Mouse (Mus musculus) liver, postnatal 0 days (tissue): ENCODE measurements around the gene Btnl10. TPM values are rescaled to one million over a fixed set of nuclear protein-coding genes. Genes with fewer than 3 reads are reported as not detected.

ENCODE experiments used
- ATAC-seq: fragments of 200-750 bp; cut with Nextera tagmentation; 2 replicates; pipeline ENCODE4 v1.8.0; 2017; ENCODE audit warnings: mild to moderate bottlenecking, moderate library complexity
- DNase-seq: peaks from one replicate; pipeline ENCODE4 v3.0.0-alpha.2; 2016
- H3K27ac ChIP-seq: fragments of 300-500 bp; sonication (generic); 2 replicates; pipeline ENCODE4 v1.5.1; 2014; ENCODE audit warnings: antibody characterized with exemption, moderate library complexity, mild to moderate bottlenecking, low read depth
- H3K27me3 ChIP-seq: fragments of 300-500 bp; sonication (generic); 2 replicates; pipeline ENCODE4 v1.6.1; 2014; ENCODE audit warnings: low read length, control low read depth, mixed read lengths; ENCODE audit not compliant: insufficient read depth
- H3K36me3 ChIP-seq: fragments of 300-500 bp; sonication (generic); replicated peaks from 2 replicates; pipeline ENCODE4 v1.6.1; 2014; ENCODE audit warnings: mild to moderate bottlenecking, control low read depth, low read length, moderate library complexity, mixed read lengths; ENCODE audit not compliant: insufficient read depth
- H3K4me1 ChIP-seq: fragments of 300-500 bp; sonication (generic); 2 replicates; pipeline ENCODE4 v1.6.1; 2014; ENCODE audit warnings: antibody characterized with exemption, mild to moderate bottlenecking, control low read depth; ENCODE audit not compliant: insufficient read depth
- H3K4me2 ChIP-seq: fragments of 300-500 bp; sonication (generic); 2 replicates; pipeline ENCODE4 v1.6.1; 2014; ENCODE audit warnings: low read depth, mild to moderate bottlenecking, low read length, moderate library complexity, mixed read lengths
- H3K4me3 ChIP-seq: fragments of 300-500 bp; sonication (generic); 2 replicates; pipeline ENCODE4 v1.5.1; 2014; ENCODE audit warnings: low read depth, low read length
- H3K9ac ChIP-seq: fragments of 300-500 bp; sonication (generic); replicated peaks from 2 replicates; pipeline ENCODE4 v1.6.1; 2014; ENCODE audit warnings: mild to moderate bottlenecking, moderate library complexity
- H3K9me3 ChIP-seq: fragments of 300-500 bp; sonication (generic); 2 replicates; pipeline ENCODE4 v1.6.1; 2016; ENCODE audit warnings: mild to moderate bottlenecking, control low read depth, low read length, mixed read lengths
- CTCF ChIP-seq: sonication (generic); IDR thresholded peaks from 2 replicates; pipeline ENCODE4 v1.5.1; 2016; ENCODE audit warnings: antibody characterized with exemption, low read depth
- EP300 ChIP-seq: IDR thresholded peaks from 2 replicates; pipeline ENCODE4 v1.6.1; 2016; ENCODE audit warnings: antibody characterized with exemption, low read depth, mild to moderate bottlenecking
- WGBS: fragments of 180-500 bp; shearing (Covaris S2); extraction: QIAGEN DNeasy Blood & Tissue Kit; methylation state at CpG from one replicate; pipeline ENCODE4 v1.1.7; 2014; ENCODE audit not compliant: insufficient replicate concordance; 5-methylcytosine and 5-hydroxymethylcytosine counted together
- polyA plus RNA-seq: library from polyadenylated mRNA; unstranded; fragments of >200 nt; fragmentation: Nextera tagmentation; extraction: Ambion mirVana; gene quantifications from 2 replicates; pipeline ENCODE4 v1.2.1, GENCODE M21; 2015

Gene Btnl10
- polyA plus RNA-seq, 1 experiment from 2014 or later: 9.9 TPM

GRCm38 (mm10) chr11:58959186-58959825, 41.6 kb downstream of the Btnl10 start:
- Histone ChIP-seq H3K27me3 (peaks cover 4% of the 10 kb centered on the region; the same call in 1 of the 2 replicates), H3K36me3 (peaks cover 19% of the 10 kb centered on the region), H3K4me2 (peak overlapping the region; percentile 84), H3K4me3 (peak overlapping the region; percentile 89), H3K4me1 (peaks cover 33% of the 10 kb centered on the region), H3K9me3 (no peaks in the 10 kb centered on the region), H3K27ac (peak overlapping the region; percentile 70), H3K9ac (peak overlapping the region; percentile 58)
- TF ChIP-seq EP300 (peak; percentile 24; the same call in 1 of the 2 replicates), CTCF (no peak)
- no peak for DNase-seq
- ATAC-seq: no peak
- WGBS: 15% methylated on average over 15 of the region's 15 CpGs

GRCm38 (mm10) chr11:58959921-58960465, 42.3 kb downstream of the Btnl10 start:
- TF ChIP-seq CTCF (peak; percentile 54), EP300 (no peak)
- H3K36me3 ChIP-seq: peaks cover 19% of the 10 kb centered on the region
- H3K4me2 ChIP-seq: peak overlapping the region; percentile 84
- H3K27me3 ChIP-seq: peaks cover 4% of the 10 kb centered on the region; the same call in 1 of the 2 replicates
- H3K27ac ChIP-seq: peak overlapping the region; percentile 70
- 6% methylated on average over 40 of the region's 40 CpGs for WGBS
- peak overlapping the region; percentile 58 for H3K9ac ChIP-seq
- DNase-seq: peak; percentile 87
- H3K4me3 ChIP-seq: peak overlapping the region; percentile 89
- H3K9me3 ChIP-seq: no peaks in the 10 kb centered on the region
- ATAC-seq: peak; percentile 88
- H3K4me1 ChIP-seq: peaks cover 35% of the 10 kb centered on the region

- no peak for TF ChIP-seq EP300
- no peak for TF ChIP-seq CTCF
- no peak overlapping the region for H3K27ac ChIP-seq
- WGBS: 63% methylated on average over 47 of the region's 50 CpGs
- H3K36me3 ChIP-seq: peaks cover 13% of the 10 kb centered on the region
- DNase-seq (no peak), ATAC-seq (no peak)
- peaks cover 34% of the 10 kb centered on the region for H3K4me1 ChIP-seq
- H3K27me3 ChIP-seq: peaks cover 4% of the 10 kb centered on the region; the same call in 1 of the 2 replicates
- no peak overlapping the region for H3K4me3 ChIP-seq
- no peaks in the 10 kb centered on the region for H3K9me3 ChIP-seq
- no peak overlapping the region for H3K9ac ChIP-seq
- H3K4me2 ChIP-seq: no peak overlapping the region
These were observed 43.9 kb downstream of the Btnl10 start for GRCm38 (mm10) chr11:58961364-58962177.

DNA sequence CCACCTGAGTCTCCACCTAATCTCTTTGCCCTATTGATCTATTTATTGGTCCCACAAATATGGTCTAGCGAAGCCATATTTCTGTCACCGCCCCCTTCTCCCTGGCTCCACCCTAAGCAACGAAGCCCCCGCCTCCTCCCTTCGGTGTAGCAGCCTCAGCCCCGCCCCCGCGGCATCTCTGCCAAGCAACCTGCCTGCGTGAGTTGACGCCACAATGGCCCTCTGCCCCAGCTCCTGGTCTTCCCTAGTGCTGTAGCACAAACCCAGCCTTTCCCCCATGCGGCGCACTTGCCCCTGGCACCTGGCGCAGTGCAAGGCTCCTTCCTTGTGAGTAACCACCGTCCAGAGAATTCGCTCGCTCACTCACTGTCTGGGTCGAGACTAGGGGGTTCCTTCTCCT, 45.8 kb downstream of the Btnl10 start:
- DNase-seq: peak; percentile 75
- Histone ChIP-seq H3K4me2 (no peak overlapping the region), H3K36me3 (no peaks in the 10 kb centered on the region), H3K27ac (no peak overlapping the region), H3K9ac (no peak overlapping the region), H3K9me3 (no peaks in the 10 kb centered on the region), H3K4me3 (no peak overlapping the region), H3K27me3 (peaks cover 4% of the 10 kb centered on the region; the same call in 1 of the 2 replicates), H3K4me1 (peaks cover 20% of the 10 kb centered on the region)
- ATAC-seq: no peak
- 39% methylated on average over 17 of the region's 17 CpGs for WGBS
- TF ChIP-seq EP300 (no peak), CTCF (no peak)

DNA sequence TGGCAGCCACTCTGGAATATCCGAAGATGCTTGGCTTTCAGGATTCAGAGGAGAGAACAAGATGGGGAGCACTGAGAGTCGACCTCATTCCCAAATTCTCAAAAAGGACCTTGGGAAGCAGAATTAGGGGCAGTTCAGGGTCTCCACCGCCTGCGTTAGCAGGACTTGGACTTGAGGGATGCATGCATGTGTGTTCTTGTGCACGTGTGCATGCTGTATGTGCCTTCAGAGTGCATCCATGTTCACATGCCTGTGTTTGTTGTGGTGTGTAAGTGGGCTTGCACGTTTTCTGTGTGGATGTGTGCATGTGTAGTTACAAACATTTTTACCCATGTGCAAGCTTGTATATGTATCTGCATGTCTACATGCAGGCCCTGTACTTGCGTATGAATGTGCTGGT, 46.5 kb downstream of the Btnl10 start:
- Histone ChIP-seq H3K9me3 (no peaks in the 10 kb centered on the region), H3K36me3 (no peaks in the 10 kb centered on the region), H3K27me3 (peaks cover 4% of the 10 kb centered on the region; the same call in 1 of the 2 replicates), H3K4me1 (peaks cover 19% of the 10 kb centered on the region), H3K27ac (no peak overlapping the region), H3K4me3 (no peak overlapping the region), H3K9ac (no peak overlapping the region), H3K4me2 (no peak overlapping the region)
- DNase-seq (no peak), ATAC-seq (no peak)
- TF ChIP-seq CTCF (no peak), EP300 (no peak)
- 78% methylated on average over 7 of the region's 7 CpGs for WGBS
